In the genomic region with DNA sequence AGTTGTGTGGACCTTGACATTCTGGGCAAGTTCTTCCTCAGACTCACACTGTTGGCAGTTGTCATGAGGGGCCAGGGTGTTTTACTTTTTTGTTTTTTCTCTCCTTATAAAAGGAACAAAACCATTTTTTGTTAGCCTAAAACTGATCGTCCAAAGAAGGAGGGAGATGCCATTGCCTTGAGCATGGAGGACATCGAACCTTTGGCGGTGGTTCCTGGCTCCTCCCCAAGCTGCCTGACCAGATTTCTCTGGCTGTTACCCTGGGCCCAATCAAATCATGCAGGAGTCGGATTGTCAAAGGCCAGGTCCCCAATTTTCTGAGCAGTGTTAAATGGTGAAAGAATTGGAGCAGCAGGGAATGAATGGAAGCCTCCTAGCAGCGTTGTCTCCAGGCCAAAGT, we compare ENCODE assay signal across 29 mouse cellular contexts.
"Had no signal": no experiment of that assay in that cellular context is flagged by ENCODE, and none has a peak within 500 bp of the region (broad histone marks: within the 10 kb centered on the region; RNA-seq: fewer than 3 reads in every experiment).

No protein-coding gene starts in this region.

- H3K4me1 ChIP-seq: heart, embryonic 12.5 days; heart, embryonic 15.5 days; intestine, embryonic 15.5 days; kidney, embryonic 15.5 days had no signal

- H3K36me3 ChIP-seq: heart, embryonic 12.5 days; heart, embryonic 13.5 days; heart, embryonic 15.5 days; hindbrain, embryonic 10.5 days; hindbrain, embryonic 12.5 days; hindbrain, embryonic 13.5 days; hindbrain, embryonic 15.5 days; intestine, embryonic 15.5 days; kidney, embryonic 15.5 days had no signal

- H3K9ac ChIP-seq: heart, embryonic 12.5 days; heart, embryonic 13.5 days; heart, embryonic 15.5 days; hindbrain, embryonic 12.5 days; hindbrain, embryonic 13.5 days; hindbrain, embryonic 14.5 days; hindbrain, embryonic 15.5 days; intestine, embryonic 15.5 days; kidney, embryonic 15.5 days had no signal

- H3K4me3 ChIP-seq: heart, embryonic 12.5 days; heart, embryonic 13.5 days; heart, embryonic 15.5 days; hindbrain, embryonic 10.5 days; hindbrain, embryonic 12.5 days; hindbrain, embryonic 13.5 days; hindbrain, embryonic 15.5 days; intestine, embryonic 15.5 days; kidney, embryonic 15.5 days; left cerebral cortex, adult 2 months had no signal

- H3K27me3 ChIP-seq: heart, embryonic 12.5 days; heart, embryonic 13.5 days; heart, embryonic 15.5 days; hindbrain, embryonic 12.5 days; hindbrain, embryonic 13.5 days; hindbrain, embryonic 15.5 days; intestine, embryonic 15.5 days; kidney, embryonic 15.5 days had no signal

- DNase-seq: heart, postnatal 10 days; heart, postnatal 14 days; heart, postnatal 36 days; heart, postnatal 4 days; kidney, adult 11 months; kidney, adult 18-20 months; kidney, adult 2 months; kidney, adult 8-10 months; kidney, adult 9 months; kidney, postnatal 10 days; kidney, postnatal 14 days; kidney, postnatal 25 days; kidney, postnatal 36 days; kidney, postnatal 4 days; layer of hippocampus, adult 9-11 months; layer of hippocampus, postnatal 36 days had no signal

- H3K27ac ChIP-seq: heart, embryonic 13.5 days; heart, embryonic 15.5 days; hindbrain, embryonic 10.5 days; hindbrain, embryonic 12.5 days; hindbrain, embryonic 13.5 days; hindbrain, embryonic 14.5 days; hindbrain, embryonic 15.5 days; hindbrain, postnatal 0 days; intestine, embryonic 15.5 days; kidney, embryonic 15.5 days; kidney, postnatal 0 days had no signal
